Mouse (Mus musculus) spleen, adult 10 weeks (tissue): ENCODE data around the gene Zpld1. TPM values are rescaled to one million over a fixed set of nuclear protein-coding genes. Genes with fewer than 3 reads are reported as not detected.

Experiments used
- polyA plus RNA-seq: library from polyadenylated mRNA; stranded (reverse); fragments of 350-450 nt; fragmentation: Illumina TruSeq; extraction: RNeasy Lipid Tissue Mini Kit (QIAGEN cat#74804); gene quantifications from one replicate; pipeline ENCODE4 v1.2.3, GENCODE M21; 2015; ENCODE audit warnings: low replicate concordance; ENCODE audit not compliant: insufficient read depth

Zpld1 gene
- polyA plus RNA-seq, result not detected

DNA sequence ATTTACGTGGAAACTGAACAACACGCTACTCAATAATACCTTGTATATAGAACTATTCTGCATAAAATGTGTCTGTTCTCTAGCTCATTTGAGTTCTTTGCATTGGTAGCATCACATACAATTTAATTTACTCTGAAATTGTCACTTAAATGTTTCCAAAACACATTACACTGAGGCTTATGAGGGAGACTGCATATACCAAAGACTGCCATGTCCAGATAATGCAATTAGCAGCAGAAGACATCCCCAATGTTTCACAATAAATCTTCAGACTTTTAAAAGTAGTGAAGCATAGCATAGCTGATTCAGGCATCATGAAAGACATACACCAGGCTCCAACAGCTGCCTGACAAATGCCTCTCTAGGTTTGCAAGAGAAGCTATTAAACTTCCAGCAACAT is at the start of gene Zpld1:
Gene Zpld1, minus strand, starts transcription at position 101 of the 400 bp plus-strand sequence.

